Mouse (Mus musculus): ENCODE measurements around the gene Cd276. TPM values are rescaled to one million over a fixed set of nuclear protein-coding genes. Genes with fewer than 3 reads are reported as not detected.
A peak's percentile ranks its signal among the peaks of the same experiment; 100 is the strongest.

Cd276 gene
- polyA plus RNA-seq, 1 experiment from 2014 or later = 57.5 TPM

GRCm38 (mm10) chr9:58525108-58525507 lies 30.1 kb downstream of the Cd276 start:
- H3K27ac ChIP-seq = no peak overlapping the region
- H3K9ac ChIP-seq = no peak overlapping the region
- H3K4me2 ChIP-seq = no peak overlapping the region
- peaks cover 52% of the 10 kb centered on the region for H3K36me3 ChIP-seq
- peaks cover 16% of the 10 kb centered on the region; the same call in 1 of the 2 replicates for H3K4me1 ChIP-seq
- H3K27me3 ChIP-seq = no peaks in the 10 kb centered on the region
- H3K9me3 ChIP-seq = no peaks in the 10 kb centered on the region
- WGBS = 86% methylated on average over 4 of the region's 4 CpGs
- no peak for ATAC-seq (ENCODE audit: insufficient number of reproducible peaks, low FRiP score, low TSS enrichment, low read depth)
- H3K4me3 ChIP-seq = no peak overlapping the region

DNA sequence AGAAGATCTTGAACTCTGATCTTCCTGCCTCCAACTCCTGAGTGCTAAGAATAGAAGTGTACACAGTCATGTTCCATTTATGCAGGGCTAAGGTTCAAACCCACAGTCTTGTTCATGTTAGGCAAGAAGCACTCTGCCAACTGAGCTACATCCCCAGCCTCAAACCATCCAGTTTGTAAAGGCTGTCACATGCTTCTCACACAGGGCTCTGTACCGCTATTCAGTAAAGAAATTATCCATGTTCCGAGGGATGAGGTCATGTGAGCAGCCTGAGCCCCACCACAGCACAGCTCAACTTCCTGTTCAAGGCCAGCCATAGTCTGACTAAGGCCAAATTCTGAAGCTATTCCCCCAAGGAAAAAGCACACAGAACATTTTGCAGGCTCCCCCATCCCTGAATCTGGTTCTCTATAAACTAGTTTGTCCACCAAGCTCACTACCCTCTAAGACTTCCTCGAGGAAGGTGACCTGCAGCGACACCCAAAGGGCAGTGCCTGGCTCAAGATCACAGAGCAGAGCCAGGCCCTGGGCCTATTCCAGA lies 33.3 kb downstream of the Cd276 start:
- H3K4me2 ChIP-seq = no peak overlapping the region
- H3K9me3 ChIP-seq = no peaks in the 10 kb centered on the region
- no peak overlapping the region for H3K27ac ChIP-seq
- H3K9ac ChIP-seq = no peak overlapping the region
- H3K36me3 ChIP-seq = peaks cover 27% of the 10 kb centered on the region
- no peak overlapping the region for H3K4me3 ChIP-seq
- peaks cover 37% of the 10 kb centered on the region for H3K4me1 ChIP-seq
- no peak for ATAC-seq (ENCODE audit: insufficient number of reproducible peaks, low FRiP score, low TSS enrichment, low read depth)
- no peaks in the 10 kb centered on the region for H3K27me3 ChIP-seq
- 50% methylated on average over 4 of the region's 4 CpGs for WGBS

DNA sequence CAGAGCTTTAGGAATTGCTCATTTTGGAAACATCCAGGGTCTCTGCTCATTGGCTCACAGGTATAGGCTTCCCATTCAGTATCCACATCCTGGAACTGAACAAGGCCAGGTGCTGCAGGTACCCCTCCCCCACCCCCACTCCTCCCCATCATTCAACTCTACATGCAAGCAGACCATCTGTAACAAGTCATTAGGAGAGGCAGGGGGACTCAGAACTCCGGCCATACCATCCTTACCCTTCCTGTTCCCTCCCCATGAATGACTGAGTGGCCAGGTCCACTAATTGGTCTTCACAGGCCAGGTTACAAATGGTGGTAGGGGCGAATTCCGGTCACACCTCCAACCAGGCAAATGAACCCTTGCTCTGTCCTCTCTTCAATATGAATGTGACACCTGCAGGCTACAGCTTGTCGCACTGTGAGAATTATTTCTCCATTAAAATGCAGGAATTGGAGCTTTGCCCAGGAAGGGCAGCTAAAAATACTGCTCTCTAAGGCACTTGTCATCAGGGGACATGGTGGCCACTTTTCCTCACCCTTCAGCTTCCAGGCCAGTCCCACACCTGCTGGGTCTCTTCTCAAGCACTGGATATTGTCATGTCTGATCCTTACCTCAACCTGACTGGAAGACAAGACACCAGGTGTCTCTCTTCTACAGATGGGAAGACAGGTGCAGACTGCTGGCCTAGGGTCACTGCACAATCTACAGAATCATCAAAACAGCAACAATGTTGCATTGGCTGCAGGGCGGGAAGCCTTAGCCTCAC lies 34.2 kb downstream of the Cd276 start:
- WGBS = 50% methylated on average over 5 of the region's 5 CpGs
- no peaks in the 10 kb centered on the region for H3K27me3 ChIP-seq
- H3K9me3 ChIP-seq = no peaks in the 10 kb centered on the region
- H3K4me1 ChIP-seq = peaks cover 37% of the 10 kb centered on the region
- no peak for ATAC-seq (ENCODE audit: insufficient number of reproducible peaks, low FRiP score, low TSS enrichment, low read depth)
- no peak overlapping the region for H3K27ac ChIP-seq
- H3K4me3 ChIP-seq = no peak overlapping the region
- H3K9ac ChIP-seq = no peak overlapping the region
- H3K4me2 ChIP-seq = no peak overlapping the region
- peaks cover 18% of the 10 kb centered on the region for H3K36me3 ChIP-seq

DNA sequence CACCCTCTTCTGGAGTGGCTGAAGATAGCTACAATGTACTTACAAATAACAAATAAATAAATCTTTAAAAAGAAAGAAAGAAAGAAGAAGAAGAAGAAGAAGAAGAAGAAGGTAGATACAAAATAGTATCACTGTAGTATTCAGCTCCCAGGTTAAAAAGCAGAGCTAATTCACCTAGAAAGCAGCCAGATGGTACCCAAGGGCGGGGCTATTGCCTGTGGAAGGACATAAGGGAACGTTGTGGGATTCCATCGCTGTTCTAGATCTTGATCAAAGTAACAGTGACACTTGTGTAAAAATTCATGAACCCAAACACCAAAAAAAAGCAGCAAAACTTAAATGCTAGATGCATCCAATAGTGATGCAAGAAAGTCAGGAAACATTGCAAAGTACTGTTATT lies 35.3 kb downstream of the Cd276 start:
- no peak for ATAC-seq (ENCODE audit: insufficient number of reproducible peaks, low FRiP score, low TSS enrichment, low read depth)
- peaks cover 7% of the 10 kb centered on the region; the same call in 1 of the 2 replicates for H3K36me3 ChIP-seq
- no peak overlapping the region for H3K4me2 ChIP-seq
- H3K4me1 ChIP-seq = peaks cover 37% of the 10 kb centered on the region
- no peaks in the 10 kb centered on the region for H3K27me3 ChIP-seq
- no peak overlapping the region for H3K9ac ChIP-seq
- no peaks in the 10 kb centered on the region for H3K9me3 ChIP-seq
- H3K27ac ChIP-seq = no peak overlapping the region
- H3K4me3 ChIP-seq = no peak overlapping the region
- WGBS = 75% methylated on average over 3 of the region's 3 CpGs

- H3K4me2 ChIP-seq = no peak overlapping the region
- H3K9ac ChIP-seq = no peak overlapping the region
- no peak overlapping the region for H3K4me3 ChIP-seq
- peak overlapping the region; percentile 74 for H3K27ac ChIP-seq
- no peaks in the 10 kb centered on the region for H3K36me3 ChIP-seq
- no peaks in the 10 kb centered on the region for H3K27me3 ChIP-seq
- WGBS = 10% methylated on average over 9 of the region's 9 CpGs
- peaks cover 46% of the 10 kb centered on the region for H3K4me1 ChIP-seq
- no peaks in the 10 kb centered on the region for H3K9me3 ChIP-seq
- ATAC-seq (ENCODE audit: insufficient number of reproducible peaks, low FRiP score, low TSS enrichment, low read depth) = peak; percentile 53
Measured at GRCm38 (mm10) chr9:58517866-58518750, 37.1 kb downstream of the Cd276 start.

DNA sequence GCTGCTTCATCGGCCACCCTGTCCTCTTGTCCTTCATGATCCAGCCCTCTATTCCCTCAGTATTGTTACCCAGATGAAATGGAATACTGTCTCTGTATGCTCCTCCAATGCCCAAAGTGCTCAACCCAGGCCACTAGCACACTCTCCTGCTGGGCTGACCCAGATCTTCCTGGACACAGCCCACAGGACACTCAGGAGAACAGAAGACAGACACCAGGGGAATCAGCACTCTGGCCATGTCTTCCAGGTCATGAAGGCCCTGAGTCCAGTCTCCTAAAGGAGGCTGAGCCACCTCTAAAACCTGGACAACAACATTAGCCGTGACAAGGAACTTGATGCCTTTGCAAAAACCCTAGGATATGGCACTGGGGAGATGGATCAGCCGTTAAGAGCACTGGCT lies 38.8 kb downstream of the Cd276 start:
- no peak for ATAC-seq (ENCODE audit: insufficient number of reproducible peaks, low FRiP score, low TSS enrichment, low read depth)
- H3K36me3 ChIP-seq = no peaks in the 10 kb centered on the region
- no peaks in the 10 kb centered on the region for H3K27me3 ChIP-seq
- 78% methylated on average over 3 of the region's 3 CpGs for WGBS
- H3K27ac ChIP-seq = no peak overlapping the region
- no peaks in the 10 kb centered on the region for H3K9me3 ChIP-seq
- no peak overlapping the region for H3K4me2 ChIP-seq
- H3K4me1 ChIP-seq = peaks cover 38% of the 10 kb centered on the region
- H3K4me3 ChIP-seq = no peak overlapping the region
- H3K9ac ChIP-seq = no peak overlapping the region

DNA sequence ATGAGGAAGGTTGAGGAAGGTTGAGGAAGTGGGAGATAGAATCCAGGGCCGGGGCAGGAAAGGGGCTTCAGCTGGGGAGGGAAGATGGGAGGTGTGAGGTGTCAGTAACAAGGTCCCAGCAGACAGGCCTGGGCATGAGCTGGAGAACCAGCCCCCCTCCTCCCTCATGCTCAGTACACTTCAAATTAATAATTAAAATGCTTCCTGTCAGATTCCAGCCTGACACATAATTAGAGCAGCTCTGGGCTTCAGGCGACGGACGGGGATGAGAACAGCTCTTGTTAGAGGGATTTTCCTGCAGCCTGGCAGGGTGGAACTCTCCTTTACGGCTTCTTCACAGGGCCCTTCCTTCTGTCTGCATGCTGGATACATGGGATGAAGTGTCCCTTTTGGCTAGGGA lies 41.5 kb downstream of the Cd276 start:
- no peaks in the 10 kb centered on the region for H3K27me3 ChIP-seq
- H3K4me2 ChIP-seq = no peak overlapping the region
- H3K9ac ChIP-seq = no peak overlapping the region
- H3K4me1 ChIP-seq = peaks cover 23% of the 10 kb centered on the region
- H3K4me3 ChIP-seq = no peak overlapping the region
- no peaks in the 10 kb centered on the region for H3K9me3 ChIP-seq
- 35% methylated on average over 5 of the region's 5 CpGs for WGBS
- H3K27ac ChIP-seq = no peak overlapping the region
- ATAC-seq (ENCODE audit: insufficient number of reproducible peaks, low FRiP score, low TSS enrichment, low read depth) = no peak
- no peaks in the 10 kb centered on the region for H3K36me3 ChIP-seq

DNA sequence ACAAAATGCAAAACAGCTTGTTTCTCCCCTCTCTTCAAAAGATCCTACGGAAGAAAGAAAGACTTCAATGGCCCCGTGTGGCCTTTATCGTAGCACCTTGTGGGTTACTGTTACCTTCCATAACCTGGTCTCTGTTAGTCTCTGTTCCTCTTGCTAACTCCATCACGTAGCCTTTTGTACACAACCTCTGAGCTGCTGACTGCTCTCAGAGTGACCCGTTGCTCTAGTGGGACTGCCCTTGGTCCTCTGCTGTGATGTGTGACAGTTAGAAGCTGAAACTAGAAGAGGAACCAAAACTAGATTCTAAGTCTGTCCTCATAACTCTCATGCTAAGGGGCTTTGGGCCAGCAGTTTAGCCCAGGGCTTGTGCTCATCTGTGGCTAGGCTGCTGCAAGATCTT lies 44.8 kb downstream of the Cd276 start:
- WGBS = 77% methylated on average over 5 of the region's 5 CpGs
- Histone ChIP-seq H3K4me1 (peaks cover 9% of the 10 kb centered on the region), H3K4me3 (no peak overlapping the region), H3K27me3 (no peaks in the 10 kb centered on the region), H3K9me3 (no peaks in the 10 kb centered on the region), H3K36me3 (no peaks in the 10 kb centered on the region), H3K4me2 (no peak overlapping the region), H3K27ac (no peak overlapping the region), H3K9ac (no peak overlapping the region)
- ATAC-seq (ENCODE audit: insufficient number of reproducible peaks, low FRiP score, low TSS enrichment, low read depth) = no peak

DNA sequence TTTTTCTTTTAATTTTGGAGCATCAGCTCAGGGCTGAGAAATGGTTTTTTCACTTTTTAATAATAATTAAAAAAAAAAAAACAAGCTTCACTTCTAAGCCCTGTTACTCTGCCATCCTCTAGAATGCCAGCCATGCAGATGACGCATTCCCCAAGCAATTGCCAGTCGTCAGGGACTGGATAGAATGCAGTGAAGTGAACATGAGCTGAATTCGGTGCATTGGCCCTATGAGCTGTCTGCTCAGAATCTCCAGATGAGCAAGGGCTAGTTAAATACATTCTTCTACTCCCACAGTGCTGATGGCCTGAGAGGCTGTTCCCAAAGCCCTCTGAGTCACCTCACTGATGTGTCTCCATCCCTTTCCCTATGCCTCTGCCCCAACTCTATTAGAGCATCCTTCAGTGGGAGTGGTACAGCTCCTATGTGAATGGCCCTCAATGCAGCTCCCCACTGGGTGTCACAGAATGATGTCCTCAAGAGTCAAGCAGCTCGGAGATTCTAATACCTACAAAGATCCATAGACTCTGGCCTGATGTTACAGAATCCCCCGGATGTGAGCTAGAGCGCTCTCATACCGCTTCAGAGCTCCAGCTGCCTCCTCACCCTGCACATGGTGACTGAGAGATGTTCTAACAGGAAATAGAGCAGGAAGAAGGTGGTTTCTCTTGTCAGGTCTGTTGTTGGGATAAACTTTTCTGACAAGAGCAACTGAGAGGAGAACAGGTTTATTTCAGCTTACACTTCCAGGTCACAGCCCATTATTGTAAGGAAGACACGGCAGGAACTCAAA lies 47.8 kb downstream of the Cd276 start:
- H3K4me3 ChIP-seq = no peak overlapping the region
- no peaks in the 10 kb centered on the region for H3K4me1 ChIP-seq
- H3K9me3 ChIP-seq = no peaks in the 10 kb centered on the region
- ATAC-seq (ENCODE audit: insufficient number of reproducible peaks, low FRiP score, low TSS enrichment, low read depth) = no peak
- no peak overlapping the region for H3K4me2 ChIP-seq
- H3K9ac ChIP-seq = no peak overlapping the region
- no peak overlapping the region for H3K27ac ChIP-seq
- no peaks in the 10 kb centered on the region for H3K36me3 ChIP-seq
- H3K27me3 ChIP-seq = no peaks in the 10 kb centered on the region
- 78% methylated on average over 8 of the region's 8 CpGs for WGBS

DNA sequence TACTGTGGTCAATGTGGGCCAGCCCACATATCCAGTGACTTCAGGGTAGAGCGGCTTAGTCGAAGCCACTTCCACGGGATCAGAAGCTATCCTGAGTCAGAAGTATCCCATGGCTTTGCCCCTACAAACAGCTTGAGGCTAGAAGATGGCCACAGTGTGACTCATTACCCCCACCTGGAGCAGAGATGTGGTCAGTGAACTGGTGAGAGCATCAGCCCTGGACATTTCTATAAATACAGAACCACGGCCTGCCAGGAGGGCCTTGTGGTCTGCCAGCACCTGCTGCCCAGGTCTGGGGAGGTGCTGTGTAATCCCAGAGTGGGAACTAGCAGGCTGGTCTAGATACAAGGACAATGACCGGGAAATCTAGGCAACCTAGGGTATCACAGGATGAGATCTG lies 54.3 kb downstream of the Cd276 start:
- Histone ChIP-seq H3K27me3 (no peaks in the 10 kb centered on the region), H3K36me3 (no peaks in the 10 kb centered on the region), H3K9ac (no peak overlapping the region), H3K4me1 (peaks cover 5% of the 10 kb centered on the region; the same call in 1 of the 2 replicates), H3K4me3 (no peak overlapping the region), H3K27ac (no peak overlapping the region), H3K9me3 (no peaks in the 10 kb centered on the region), H3K4me2 (no peak overlapping the region)
- WGBS = 85% methylated on average over 5 of the region's 5 CpGs
- no peak for ATAC-seq (ENCODE audit: insufficient number of reproducible peaks, low FRiP score, low TSS enrichment, low read depth)

- H3K4me3 ChIP-seq = no peak overlapping the region
- H3K27me3 ChIP-seq = no peaks in the 10 kb centered on the region
- ATAC-seq (ENCODE audit: insufficient number of reproducible peaks, low FRiP score, low TSS enrichment, low read depth) = no peak
- H3K4me2 ChIP-seq = no peak overlapping the region
- H3K4me1 ChIP-seq = peaks cover 5% of the 10 kb centered on the region; the same call in 1 of the 2 replicates
- WGBS = 41% methylated on average over 4 of the region's 4 CpGs
- no peaks in the 10 kb centered on the region for H3K9me3 ChIP-seq
- H3K9ac ChIP-seq = no peak overlapping the region
- H3K36me3 ChIP-seq = no peaks in the 10 kb centered on the region
- no peak overlapping the region for H3K27ac ChIP-seq
Measured at GRCm38 (mm10) chr9:58497942-58498341, 57.3 kb downstream of the Cd276 start.
